Mouse (Mus musculus): ENCODE measurements around the gene Ptms.

DNA sequence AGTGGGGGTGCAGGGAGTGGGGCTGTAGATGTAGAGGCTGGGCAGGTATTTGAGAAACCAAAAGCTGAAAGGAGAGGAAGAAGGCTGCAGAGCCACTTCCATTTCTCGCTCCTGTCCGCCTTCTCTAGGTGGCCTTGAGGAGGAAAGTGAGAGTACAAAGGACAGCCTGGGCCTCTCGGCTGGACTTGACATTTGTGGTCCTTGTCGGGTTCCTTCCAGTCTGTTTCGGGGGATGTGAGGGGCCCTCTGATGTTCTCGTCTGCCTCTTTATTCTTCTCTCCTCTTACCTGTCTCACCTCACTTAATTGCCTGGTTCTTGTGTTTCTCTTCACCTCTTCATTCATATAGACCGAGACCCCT lies 1.6 kb downstream of the Ptms start:
- TF ChIP-seq CTCF (IDR thresholded peaks at IDR 0.05; ENCODE audit: control insufficient read depth, insufficient read depth, insufficient replicate concordance, low read depth, low read length) = no peak
- TF ChIP-seq POLR2A (IDR thresholded peaks at IDR 0.05; ENCODE audit: control insufficient read depth, low read depth, low read length) = 0 out of 2 replicates have a peak, but pooled peaks have one; percentile 6
